Mouse (Mus musculus) splenic B cell, adult 2 months (primary cell): Measurements from ENCODE around the gene Eif3k.

Experiments used
- DNase-seq: peaks from one replicate; pipeline ENCODE4 v3.0.0-alpha.2; 2011; ENCODE audit warnings: low read depth, low spot score
- H3K27me3 ChIP-seq: 2 replicates; pipeline ENCODE4 v1.6.1; 2012; ENCODE audit warnings: mild to moderate bottlenecking, low read length, moderate library complexity, mixed read lengths; ENCODE audit not compliant: control insufficient read depth, poor library complexity, insufficient read depth, severe bottlenecking
- H3K36me3 ChIP-seq: 2 replicates; pipeline ENCODE4 v1.6.1; 2012; ENCODE audit warnings: mild to moderate bottlenecking, low read length, moderate library complexity, mixed read lengths; ENCODE audit not compliant: control insufficient read depth, poor library complexity, insufficient read depth, severe bottlenecking

Gene Eif3k

DNA sequence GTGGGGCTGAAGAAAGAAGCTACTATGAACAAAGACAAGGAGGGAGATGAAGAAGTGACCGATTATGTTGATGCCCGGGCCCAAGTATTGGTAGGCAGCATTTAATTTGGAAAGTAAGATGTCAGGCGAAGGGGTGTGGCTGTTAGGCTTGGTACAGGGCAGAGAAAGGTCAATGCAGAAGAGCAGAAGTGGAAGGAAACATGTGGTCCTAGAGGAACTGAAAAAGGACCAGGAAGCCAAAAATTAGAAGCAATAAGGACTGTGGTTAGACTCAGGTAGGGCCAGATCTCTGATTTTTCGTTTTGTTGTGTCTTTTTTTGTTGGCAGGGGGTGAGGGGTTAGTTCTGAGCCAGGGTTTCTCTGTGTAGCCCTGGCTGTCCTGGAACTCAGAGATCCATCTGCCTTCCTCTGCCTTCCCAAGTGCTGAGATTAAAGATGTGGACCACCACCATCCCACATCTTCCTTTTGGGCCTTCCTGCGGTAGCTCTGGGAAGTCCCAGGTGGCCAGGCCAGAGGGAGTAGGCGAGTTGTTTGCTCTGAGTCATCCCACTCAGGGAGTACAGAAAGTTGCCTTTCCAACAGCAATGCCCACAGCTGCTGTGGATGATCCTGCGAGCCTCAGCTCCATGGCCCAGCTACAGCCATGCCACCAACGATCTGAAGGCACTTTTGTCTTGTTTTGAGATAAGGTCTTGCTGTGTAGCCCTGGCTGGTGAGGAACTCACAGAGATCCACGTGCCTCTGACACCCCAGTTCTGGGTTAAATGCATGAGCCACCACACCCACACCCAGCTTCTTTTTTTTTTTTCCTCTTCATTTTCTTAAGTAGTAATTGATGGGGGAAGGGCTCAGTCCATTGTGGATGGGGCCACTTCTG is 25.8 kb upstream of the Eif3k start:
- Histone ChIP-seq H3K27me3 (no peaks in the 10 kb centered on the region), H3K36me3 (peaks cover 7% of the 10 kb centered on the region)
- DNase-seq = peak; percentile 83

GRCm38 (mm10) chr7:29000651-29001605 is 19.3 kb upstream of the Eif3k start:
- DNase-seq = peak; percentile 91
- H3K27me3 ChIP-seq = no peaks in the 10 kb centered on the region
- peaks cover 22% of the 10 kb centered on the region for H3K36me3 ChIP-seq

- peaks cover 48% of the 10 kb centered on the region for H3K36me3 ChIP-seq
- no peak for DNase-seq
- H3K27me3 ChIP-seq = no peaks in the 10 kb centered on the region
Measured at GRCm38 (mm10) chr7:28993402-28993801, 11.7 kb upstream of the Eif3k start.

GRCm38 (mm10) chr7:28992997-28993396 is 11.3 kb upstream of the Eif3k start:
- DNase-seq = no peak
- no peaks in the 10 kb centered on the region for H3K27me3 ChIP-seq
- peaks cover 51% of the 10 kb centered on the region for H3K36me3 ChIP-seq

- H3K27me3 ChIP-seq = no peaks in the 10 kb centered on the region
- H3K36me3 ChIP-seq = peaks cover 55% of the 10 kb centered on the region
- DNase-seq = peak; percentile 70
Measured at GRCm38 (mm10) chr7:28991616-28992015, 10.0 kb upstream of the Eif3k start.

DNA sequence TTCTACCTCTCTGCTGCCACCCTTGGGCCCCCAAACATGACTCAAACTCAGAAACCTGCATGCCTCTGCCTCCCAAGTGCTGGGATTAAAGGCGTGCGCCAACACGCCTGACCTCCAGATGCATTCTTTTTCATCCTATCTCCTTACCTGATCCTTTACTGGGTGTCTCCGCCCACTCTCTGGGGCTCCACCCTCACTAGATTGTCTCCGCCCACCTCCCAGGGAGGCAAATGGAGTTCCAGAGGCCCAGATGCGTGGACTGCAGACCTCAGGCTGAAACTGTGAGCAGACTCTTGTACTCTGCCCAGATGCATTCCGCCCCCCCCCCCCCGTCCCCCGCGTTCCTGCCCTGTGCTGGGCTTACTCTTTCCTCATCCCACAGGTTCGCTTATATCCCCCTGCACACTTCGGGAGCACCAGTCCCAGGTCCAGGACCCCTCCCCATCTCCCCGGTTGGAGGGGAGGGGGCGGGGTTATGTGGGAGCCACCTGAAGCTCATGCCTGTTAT is 9.2 kb upstream of the Eif3k start:
- Histone ChIP-seq H3K27me3 (no peaks in the 10 kb centered on the region), H3K36me3 (peaks cover 54% of the 10 kb centered on the region)
- no peak for DNase-seq

GRCm38 (mm10) chr7:28985207-28985606 is 3.5 kb upstream of the Eif3k start:
- H3K27me3 ChIP-seq = no peaks in the 10 kb centered on the region
- peaks cover 27% of the 10 kb centered on the region for H3K36me3 ChIP-seq
- DNase-seq = no peak

- no peak for DNase-seq
- Histone ChIP-seq H3K27me3 (no peaks in the 10 kb centered on the region), H3K36me3 (peaks cover 22% of the 10 kb centered on the region)
Measured at GRCm38 (mm10) chr7:28984452-28984851, 2.8 kb upstream of the Eif3k start.

- H3K27me3 ChIP-seq = no peaks in the 10 kb centered on the region
- peaks cover 20% of the 10 kb centered on the region for H3K36me3 ChIP-seq
- no peak for DNase-seq
Measured at GRCm38 (mm10) chr7:28983849-28984248, 2.2 kb upstream of the Eif3k start.

GRCm38 (mm10) chr7:28983141-28983564 is 1.5 kb upstream of the Eif3k start:
- Histone ChIP-seq H3K36me3 (peaks cover 18% of the 10 kb centered on the region), H3K27me3 (no peaks in the 10 kb centered on the region)
- DNase-seq = peak; percentile 72

GRCm38 (mm10) chr7:28982274-28983013 is 780 bp upstream of the Eif3k start:
- Histone ChIP-seq H3K36me3 (peaks cover 14% of the 10 kb centered on the region), H3K27me3 (no peaks in the 10 kb centered on the region)
- DNase-seq = peak; percentile 98

DNA sequence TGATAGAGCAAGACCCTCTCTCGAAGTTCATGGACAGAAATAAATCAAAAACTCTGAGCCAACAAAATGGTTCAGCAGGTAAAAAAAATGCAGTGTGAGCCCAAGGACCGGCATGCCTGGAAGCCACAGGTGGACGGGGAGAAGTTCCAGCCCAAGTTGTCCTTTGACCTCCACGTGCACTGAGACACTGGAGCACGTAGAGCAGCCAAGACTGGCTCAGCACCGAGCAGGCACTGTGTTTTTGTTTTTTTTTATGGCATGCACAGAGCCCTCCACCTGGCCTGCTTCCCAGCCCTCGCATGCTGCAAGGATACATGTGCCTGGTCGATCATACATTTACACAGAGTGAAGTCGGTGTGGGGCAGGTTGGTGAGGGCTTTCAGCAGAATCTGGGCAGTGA is 4.1 kb downstream of the Eif3k start:
- Histone ChIP-seq H3K27me3 (no peaks in the 10 kb centered on the region), H3K36me3 (peaks cover 10% of the 10 kb centered on the region)
- DNase-seq = no peak

DNA sequence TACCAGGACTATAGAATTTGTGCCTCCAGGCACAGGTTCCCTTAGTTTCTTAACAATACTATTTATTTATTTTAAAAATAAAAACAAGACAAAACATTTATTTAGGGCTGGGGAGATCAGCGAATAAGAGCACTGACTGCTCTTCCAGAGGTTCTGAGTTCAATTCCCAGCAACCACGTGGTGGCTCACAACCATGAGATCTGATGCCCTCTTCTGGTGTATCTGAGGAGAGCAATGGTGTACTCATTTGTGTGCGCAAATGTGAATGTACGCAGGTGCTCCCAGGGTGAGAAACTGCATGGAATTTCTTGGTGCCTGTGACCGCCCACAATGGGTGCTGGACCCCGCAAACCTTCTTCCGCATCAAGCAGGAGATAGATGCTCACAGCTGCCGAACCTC is 8.6 kb downstream of the Eif3k start:
- Histone ChIP-seq H3K36me3 (peaks cover 9% of the 10 kb centered on the region), H3K27me3 (no peaks in the 10 kb centered on the region)
- DNase-seq = peak; percentile 46

DNA sequence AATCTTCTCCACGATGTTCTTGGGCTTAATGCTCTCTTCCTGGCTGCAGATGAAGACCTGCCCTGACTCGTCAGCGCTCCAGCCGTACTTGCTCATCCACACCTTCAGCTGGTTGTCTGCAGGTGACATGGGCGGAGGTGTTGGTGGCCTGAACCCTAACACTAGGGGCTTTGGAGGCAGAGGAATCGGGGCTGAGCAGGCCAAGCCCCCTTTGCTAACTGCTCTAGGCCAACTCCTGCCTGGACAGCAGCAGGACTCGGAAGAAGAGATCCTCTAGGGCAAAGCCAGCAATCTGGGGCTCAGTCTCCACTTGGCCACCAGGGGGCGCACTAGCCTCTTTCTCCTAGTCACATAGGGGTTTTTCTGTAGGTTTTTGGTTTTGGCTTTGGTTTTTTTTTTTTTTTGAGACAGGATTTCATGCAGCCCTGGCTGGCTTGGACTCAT is 9.1 kb downstream of the Eif3k start:
- peak; percentile 89 for DNase-seq
- Histone ChIP-seq H3K27me3 (no peaks in the 10 kb centered on the region), H3K36me3 (peaks cover 9% of the 10 kb centered on the region)
